Mouse (Mus musculus) lung, adult 2 months (tissue): ENCODE measurements around the gene Tgfb1.

Experiments
- CTCF ChIP-seq: fragments of 200-500 bp; IDR thresholded peaks from 2 replicates; pipeline ENCODE4 v1.5.1; 2011; ENCODE audit warnings: mild to moderate bottlenecking, low read length, control low read depth; ENCODE audit not compliant: insufficient read depth
- POLR2A ChIP-seq: fragments of 200-500 bp; IDR thresholded peaks from 2 replicates; pipeline ENCODE4 v1.6.1; 2011; ENCODE audit warnings: low read depth, mild to moderate bottlenecking, control low read depth, low read length, borderline replicate concordance; ENCODE audit errors: extremely low read depth

- no peak for TF ChIP-seq CTCF
- no peak for TF ChIP-seq POLR2A
These were observed 6.8 kb upstream of the Tgfb1 start for GRCm38 (mm10) chr7:25679971-25680370.
